Mouse (Mus musculus) embryonic facial prominence, embryonic 13.5 days (tissue): ENCODE results near the gene Phgr1. TPM values are rescaled to one million over a fixed set of nuclear protein-coding genes. Genes with fewer than 3 reads are reported as not detected.

Experiments
- ATAC-seq: fragments of 200-750 bp; cut with Nextera tagmentation; 2 replicates; pipeline ENCODE4 v1.8.0; 2017; ENCODE audit warnings: low read depth; ENCODE audit not compliant: insufficient number of reproducible peaks, insufficient read depth, low FRiP score, low TSS enrichment
- H3K27ac ChIP-seq: fragments of 300-500 bp; sonication (generic); 2 replicates; pipeline ENCODE4 v1.5.1; 2015; ENCODE audit warnings: moderate library complexity, mild to moderate bottlenecking, inconsistent platforms
- H3K27me3 ChIP-seq: fragments of 300-500 bp; sonication (generic); 2 replicates; pipeline ENCODE4 v1.6.1; 2015; ENCODE audit warnings: mild to moderate bottlenecking, inconsistent platforms
- H3K36me3 ChIP-seq: fragments of 300-500 bp; sonication (generic); 2 replicates; pipeline ENCODE4 v1.6.1; 2015; ENCODE audit warnings: mild to moderate bottlenecking, inconsistent platforms
- H3K4me1 ChIP-seq: fragments of 300-500 bp; sonication (generic); 2 replicates; pipeline ENCODE4 v1.6.1; 2015; ENCODE audit warnings: inconsistent platforms
- H3K4me2 ChIP-seq: fragments of 300-500 bp; sonication (generic); 2 replicates; pipeline ENCODE4 v1.6.1; 2015; ENCODE audit warnings: moderate library complexity, mild to moderate bottlenecking, inconsistent platforms
- H3K4me3 ChIP-seq: fragments of 300-500 bp; sonication (generic); 2 replicates; pipeline ENCODE4 v1.5.1; 2015; ENCODE audit warnings: mild to moderate bottlenecking, inconsistent platforms
- H3K9ac ChIP-seq: fragments of 300-500 bp; sonication (generic); 2 replicates; pipeline ENCODE4 v1.6.1; 2015; ENCODE audit warnings: mild to moderate bottlenecking, inconsistent platforms
- H3K9me3 ChIP-seq: fragments of 300-500 bp; sonication (generic); 2 replicates; pipeline ENCODE4 v1.6.1; 2016; ENCODE audit warnings: inconsistent platforms
- WGBS: fragments of 180-500 bp; shearing (Covaris S2); methylation state at CpG from one replicate; pipeline ENCODE4 v1.1.7; 2015; ENCODE audit warnings: mixed read lengths; 5-methylcytosine and 5-hydroxymethylcytosine counted together
- polyA plus RNA-seq: library from polyadenylated mRNA; unstranded; fragments of >200 nt; fragmentation: Nextera tagmentation; extraction: Ambion mirVana; gene quantifications from 2 replicates; pipeline ENCODE4 v1.2.1, GENCODE M21; 2015

Phgr1 gene
- polyA plus RNA-seq, 1 experiment from 2014 or later: not detected

DNA sequence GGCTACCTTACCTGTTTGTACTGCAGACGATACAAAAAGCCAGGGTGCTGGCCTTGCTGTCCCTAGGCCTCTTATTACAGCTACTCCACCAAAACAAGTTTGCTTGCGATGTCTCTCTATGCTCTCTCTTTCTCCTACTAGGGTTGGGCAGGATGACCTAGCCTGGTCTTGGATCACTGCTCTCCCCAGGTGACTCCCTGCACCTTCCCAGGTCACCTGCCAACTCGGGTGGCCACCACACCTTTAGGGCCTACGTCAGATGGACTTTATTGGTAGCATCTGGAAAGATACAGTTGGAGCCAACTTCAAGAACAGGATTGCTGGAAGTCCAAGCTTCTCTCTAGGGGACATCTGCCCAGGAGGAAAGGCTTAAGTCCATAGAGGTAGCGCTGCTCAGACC is 7.7 kb upstream of the Phgr1 start:
- Histone ChIP-seq H3K36me3 (no peaks in the 10 kb centered on the region), H3K27ac (no peak overlapping the region), H3K27me3 (0 out of 2 replicates have a peak, but pooled peaks cover 6% of the 10 kb centered on the region), H3K4me1 (peaks cover 36% of the 10 kb centered on the region), H3K4me3 (no peak overlapping the region), H3K9me3 (no peaks in the 10 kb centered on the region), H3K9ac (no peak overlapping the region), H3K4me2 (no peak overlapping the region)
- no peak for ATAC-seq
- 78% methylated on average over 5 of the region's 5 CpGs for WGBS

DNA sequence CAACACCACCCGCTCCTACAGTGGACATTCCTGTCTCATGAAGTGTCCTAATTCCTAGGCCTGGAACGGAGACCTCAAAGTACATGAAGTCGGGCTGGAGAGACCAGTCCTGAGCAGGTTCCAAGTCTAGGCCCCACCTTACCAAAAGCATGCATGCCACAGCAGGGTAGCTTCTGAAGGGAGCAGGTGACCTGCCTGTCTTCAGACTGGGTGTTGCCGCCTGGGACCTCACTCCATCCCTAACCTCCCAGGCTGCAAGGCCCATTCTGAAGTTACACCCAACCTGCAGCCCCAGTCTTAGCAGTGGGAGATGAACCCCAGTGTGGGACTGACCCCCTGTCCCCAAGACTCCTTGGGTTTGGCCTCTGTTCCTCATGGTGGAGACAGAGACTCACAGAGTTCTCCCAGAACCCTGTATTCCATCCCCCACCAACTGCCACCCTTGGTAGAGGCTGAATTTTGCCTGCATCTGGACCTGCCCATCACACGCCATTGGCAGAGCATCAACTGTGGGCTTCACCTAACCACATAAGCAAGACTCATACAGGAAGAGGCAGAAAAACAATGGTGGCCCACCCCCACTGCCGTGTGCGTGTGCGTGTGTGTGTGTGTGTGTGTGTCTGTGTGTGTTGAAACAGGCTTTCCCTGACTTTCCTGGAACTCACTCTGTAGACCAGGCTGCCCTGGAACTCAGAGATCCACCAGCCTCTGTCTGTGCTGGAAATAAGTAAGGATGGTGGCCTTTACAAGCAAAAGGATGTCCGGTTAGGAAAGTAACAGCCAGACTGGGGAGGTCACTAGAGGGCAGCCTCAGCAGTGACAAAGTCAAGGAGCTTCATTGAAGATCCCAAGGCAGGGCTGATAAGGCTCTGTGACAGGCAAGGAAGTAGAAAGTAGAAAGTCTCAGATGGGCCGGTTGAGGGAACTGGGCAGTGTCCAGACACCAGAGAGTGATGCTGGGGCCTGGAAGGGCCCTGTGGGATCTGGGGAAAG is 6.2 kb upstream of the Phgr1 start:
- Histone ChIP-seq H3K4me1 (peaks cover 28% of the 10 kb centered on the region), H3K9ac (no peak overlapping the region), H3K4me2 (no peak overlapping the region), H3K4me3 (no peak overlapping the region), H3K27me3 (no peaks in the 10 kb centered on the region), H3K36me3 (no peaks in the 10 kb centered on the region), H3K27ac (no peak overlapping the region), H3K9me3 (no peaks in the 10 kb centered on the region)
- no peak for ATAC-seq
- WGBS: 76% methylated on average over 10 of the region's 10 CpGs

DNA sequence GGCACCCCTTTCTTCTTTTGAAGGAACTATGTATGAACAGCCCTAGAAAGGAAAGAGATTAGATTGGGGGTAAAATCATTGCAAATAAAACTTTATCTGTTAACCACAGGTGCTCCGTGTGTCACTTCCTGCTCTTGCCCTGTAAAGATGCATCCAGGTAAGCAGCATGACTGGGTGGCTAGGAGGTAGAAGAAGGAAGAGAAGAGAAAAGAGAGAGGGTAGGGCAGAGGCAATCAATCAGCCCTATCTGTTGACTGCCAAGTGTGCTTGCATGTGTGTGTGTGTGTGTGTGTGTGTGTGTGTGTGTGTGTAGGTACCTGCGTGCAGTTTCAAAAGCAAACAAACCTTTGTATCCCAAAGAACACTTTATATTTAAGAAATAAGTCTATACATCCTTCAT is 2.0 kb downstream of the Phgr1 start:
- H3K4me1 ChIP-seq: peaks cover 11% of the 10 kb centered on the region
- H3K9me3 ChIP-seq: no peaks in the 10 kb centered on the region
- H3K4me2 ChIP-seq: no peak overlapping the region
- no peaks in the 10 kb centered on the region; the same call in 1 of the 2 replicates for H3K27me3 ChIP-seq
- no peaks in the 10 kb centered on the region for H3K36me3 ChIP-seq
- no peak overlapping the region for H3K27ac ChIP-seq
- H3K9ac ChIP-seq: no peak overlapping the region
- WGBS: 72% methylated on average over 2 of the region's 2 CpGs
- no peak overlapping the region for H3K4me3 ChIP-seq
- no peak for ATAC-seq

DNA sequence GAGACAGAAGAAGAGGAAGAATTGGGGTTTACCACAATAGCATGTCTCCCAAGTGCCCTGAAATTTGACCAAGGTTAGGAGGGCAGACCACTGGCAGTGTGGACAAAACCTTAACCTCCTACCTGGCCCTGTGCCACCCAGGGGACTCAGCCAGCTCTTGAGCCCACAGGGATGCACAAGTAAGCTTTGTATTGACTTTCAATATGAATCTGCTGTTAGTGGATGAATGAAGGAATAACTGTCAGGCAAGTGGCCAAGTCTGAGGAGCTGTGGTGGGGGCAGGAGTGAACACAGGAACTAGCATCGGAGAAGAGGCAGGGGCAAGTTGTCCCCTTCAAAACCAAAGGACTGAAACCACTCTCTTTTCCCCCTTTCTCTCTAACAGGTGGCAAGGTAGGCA is 2.8 kb downstream of the Phgr1 start:
- Histone ChIP-seq H3K4me3 (no peak overlapping the region), H3K9me3 (no peaks in the 10 kb centered on the region), H3K27ac (no peak overlapping the region), H3K9ac (no peak overlapping the region), H3K27me3 (peaks cover 6% of the 10 kb centered on the region), H3K4me2 (no peak overlapping the region), H3K36me3 (no peaks in the 10 kb centered on the region), H3K4me1 (peaks cover 18% of the 10 kb centered on the region)
- ATAC-seq: no peak
- 56% methylated on average over 1 of the region's 1 CpGs for WGBS

DNA sequence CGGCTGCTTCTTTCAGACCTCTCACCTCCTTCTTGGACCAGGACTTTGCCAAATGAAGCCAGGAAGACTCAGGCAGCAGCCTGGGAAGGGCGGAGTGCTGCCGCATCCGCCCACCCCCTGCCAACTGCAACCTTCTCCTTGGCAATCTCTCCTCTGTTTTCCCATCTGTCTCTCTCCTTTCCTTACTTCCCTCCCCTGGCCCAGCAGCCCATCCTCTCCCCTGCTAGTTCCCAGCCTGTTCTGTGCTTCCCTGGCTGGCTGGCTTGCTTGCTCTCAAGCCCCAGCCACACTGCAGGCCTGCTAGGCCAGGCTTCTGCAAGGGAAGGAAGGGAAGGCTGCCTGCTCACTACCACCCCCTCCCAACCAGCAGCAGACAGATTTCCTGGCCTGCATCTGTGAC is 3.3 kb downstream of the Phgr1 start:
- Histone ChIP-seq H3K4me3 (no peak overlapping the region), H3K9ac (no peak overlapping the region), H3K4me2 (no peak overlapping the region), H3K9me3 (no peaks in the 10 kb centered on the region), H3K36me3 (no peaks in the 10 kb centered on the region), H3K4me1 (peaks cover 18% of the 10 kb centered on the region), H3K27me3 (peaks cover 10% of the 10 kb centered on the region), H3K27ac (no peak overlapping the region)
- no peak for ATAC-seq
- 77% methylated on average over 4 of the region's 4 CpGs for WGBS

DNA sequence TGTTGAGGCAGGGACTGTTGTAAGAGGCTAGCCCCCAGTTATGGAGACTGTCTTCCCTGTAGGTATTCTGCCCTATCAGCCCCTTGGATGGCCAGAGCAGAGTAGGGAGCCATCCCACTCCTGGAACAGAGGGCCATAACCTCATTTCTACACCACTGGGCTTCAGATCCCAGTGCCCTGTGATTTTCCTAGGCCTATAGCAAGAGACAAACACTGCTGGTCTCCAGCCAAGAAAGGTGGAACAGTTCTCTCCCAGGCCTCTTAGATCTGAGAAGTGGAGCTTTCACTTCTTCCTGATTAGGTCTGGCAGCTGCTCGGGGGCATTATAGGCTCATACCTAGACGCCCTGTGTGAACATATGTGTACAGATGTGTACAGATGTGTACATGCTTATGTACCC is 3.7 kb downstream of the Phgr1 start:
- no peak overlapping the region for H3K4me2 ChIP-seq
- WGBS: 66% methylated on average over 2 of the region's 2 CpGs
- H3K4me1 ChIP-seq: peaks cover 18% of the 10 kb centered on the region
- H3K36me3 ChIP-seq: no peaks in the 10 kb centered on the region
- no peak overlapping the region for H3K4me3 ChIP-seq
- no peak overlapping the region for H3K9ac ChIP-seq
- no peak overlapping the region for H3K27ac ChIP-seq
- H3K27me3 ChIP-seq: peaks cover 13% of the 10 kb centered on the region
- no peaks in the 10 kb centered on the region for H3K9me3 ChIP-seq
- no peak for ATAC-seq

DNA sequence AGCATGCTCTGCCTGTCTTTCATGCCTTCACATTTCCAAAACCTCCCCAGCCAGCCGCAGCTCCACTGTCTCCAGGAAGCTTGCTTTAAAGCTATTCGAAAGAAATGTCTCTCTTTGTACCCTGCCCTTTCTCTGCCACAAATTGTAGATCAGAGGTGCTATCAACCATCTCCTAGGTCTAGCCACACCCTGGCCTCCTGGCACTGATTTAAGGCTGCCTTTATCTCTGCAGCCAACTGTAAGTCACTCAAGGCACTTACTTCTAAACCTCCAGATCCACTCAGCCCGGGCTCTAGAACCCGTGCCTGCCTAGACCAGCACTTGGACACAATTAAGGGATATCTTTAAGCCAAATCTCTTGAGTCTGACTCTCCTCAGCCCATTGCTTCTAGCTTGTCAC is 5.8 kb downstream of the Phgr1 start:
- peaks cover 18% of the 10 kb centered on the region for H3K4me1 ChIP-seq
- H3K4me2 ChIP-seq: no peak overlapping the region
- ATAC-seq: no peak
- H3K9me3 ChIP-seq: no peaks in the 10 kb centered on the region
- H3K27me3 ChIP-seq: peaks cover 13% of the 10 kb centered on the region
- no peak overlapping the region for H3K9ac ChIP-seq
- H3K27ac ChIP-seq: no peak overlapping the region
- H3K4me3 ChIP-seq: no peak overlapping the region
- H3K36me3 ChIP-seq: no peaks in the 10 kb centered on the region
- WGBS: 74% methylated on average over 4 of the region's 4 CpGs

DNA sequence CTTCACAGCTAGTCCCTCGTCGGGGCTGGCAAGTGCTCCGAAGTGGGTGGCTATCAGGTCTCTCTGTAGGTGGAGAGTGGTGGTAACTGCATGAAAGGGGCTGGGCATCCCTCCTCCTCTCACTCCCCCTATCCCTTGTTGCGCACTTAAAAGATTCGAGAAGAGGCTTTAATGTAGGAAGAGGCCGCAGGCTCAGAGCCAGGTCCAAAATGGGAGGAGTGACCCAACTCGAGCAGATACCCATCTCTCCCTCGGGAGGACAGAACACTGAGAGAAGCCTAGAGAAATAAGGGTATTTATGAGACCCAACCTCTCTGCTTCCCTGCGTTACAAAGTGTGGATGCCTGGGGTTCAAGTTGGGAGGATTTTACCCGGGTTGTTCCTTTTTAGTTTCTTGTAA is 6.5 kb downstream of the Phgr1 start:
- H3K27ac ChIP-seq: no peak overlapping the region
- H3K4me2 ChIP-seq: peak overlapping the region; percentile 68
- no peak for ATAC-seq
- H3K36me3 ChIP-seq: no peaks in the 10 kb centered on the region
- WGBS: 8% methylated on average over 10 of the region's 10 CpGs
- peak overlapping the region; percentile 41 for H3K4me3 ChIP-seq
- peaks cover 18% of the 10 kb centered on the region for H3K4me1 ChIP-seq
- H3K27me3 ChIP-seq: peaks cover 13% of the 10 kb centered on the region
- no peaks in the 10 kb centered on the region for H3K9me3 ChIP-seq
- H3K9ac ChIP-seq: peak overlapping the region; percentile 17; the same call in 1 of the 2 replicates

DNA sequence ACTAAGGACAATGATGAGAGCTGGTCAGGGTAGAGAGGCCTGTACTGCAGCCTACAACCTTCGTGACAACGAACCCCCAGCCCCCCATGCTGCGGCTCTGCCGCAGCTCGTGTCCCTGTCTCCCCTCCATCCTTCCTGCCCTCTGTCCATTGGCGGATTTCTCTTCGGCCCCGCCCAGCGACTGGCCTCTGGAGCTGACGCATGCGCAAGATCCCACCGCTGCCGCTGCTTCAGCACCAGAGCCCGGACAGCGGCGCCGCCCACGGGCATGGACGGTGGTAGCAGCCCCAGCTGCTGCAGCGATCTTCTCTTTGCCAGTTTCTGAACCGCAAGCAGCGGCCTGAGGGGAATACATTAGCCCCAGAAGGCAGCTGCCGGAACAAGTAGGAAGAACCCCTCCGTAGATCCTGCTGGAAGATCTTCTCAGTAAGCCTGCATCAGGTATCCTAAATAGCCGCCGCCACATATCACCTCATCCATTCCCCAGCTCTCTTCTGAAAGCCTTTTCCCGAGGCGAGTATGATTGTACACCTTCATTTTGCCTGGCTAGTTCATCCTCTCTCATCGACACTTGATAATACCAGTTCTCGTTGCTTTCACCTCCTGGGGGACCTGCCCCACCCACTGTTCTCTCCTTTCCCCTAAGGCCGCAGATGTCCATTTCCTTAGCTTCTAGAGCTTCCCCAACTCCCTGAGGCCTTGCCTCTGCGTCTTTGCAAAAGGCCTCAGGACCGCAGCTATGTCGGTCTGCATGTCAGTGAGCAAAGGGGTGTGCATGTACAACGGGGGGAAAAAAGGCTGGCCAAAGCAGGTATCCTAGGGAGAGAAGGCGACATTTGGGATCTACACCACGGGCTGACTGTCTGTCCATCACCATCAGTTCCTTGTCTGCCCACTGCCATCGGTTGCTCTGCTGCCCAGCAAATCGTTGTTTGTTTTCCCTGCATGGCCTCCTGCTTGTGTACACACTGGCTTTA is 7.2 kb downstream of the Phgr1 start, which contains the start of gene Disp2:
Gene Disp2 (plus strand): TSS at position 216 of the 977 bp plus-strand sequence.
- Histone ChIP-seq H3K4me1 (peaks cover 18% of the 10 kb centered on the region), H3K9me3 (no peaks in the 10 kb centered on the region), H3K9ac (peak within 1 kb of the TSS; percentile 17; the same call in 1 of the 2 replicates), H3K27me3 (peaks cover 13% of the 10 kb centered on the region), H3K36me3 (no peaks in the 10 kb centered on the region), H3K4me2 (peak within 1 kb of the TSS; percentile 68), H3K27ac (no peak within 1 kb of the TSS), H3K4me3 (peak within 1 kb of the TSS; percentile 41)
- 11% methylated on average over 39 of the region's 39 CpGs for WGBS
- peak; percentile 81 for ATAC-seq

DNA sequence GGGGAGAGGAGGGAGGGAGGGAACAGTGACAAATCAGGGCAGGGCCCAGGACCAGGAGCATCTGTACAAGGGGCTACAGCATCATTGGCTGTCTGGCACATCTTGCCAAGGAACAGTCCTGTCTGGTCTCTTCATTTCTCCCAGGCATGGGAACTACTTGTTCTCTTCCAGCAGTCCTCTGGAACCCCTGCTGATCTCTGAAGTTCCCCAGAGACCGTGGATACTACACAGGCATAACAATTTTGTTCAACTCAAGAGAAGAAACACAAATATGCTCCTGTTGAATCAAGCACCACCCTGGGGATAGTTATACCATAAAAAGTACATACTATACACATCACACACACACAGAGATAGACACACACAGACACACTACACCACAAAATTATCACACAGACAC is 8.5 kb downstream of the Phgr1 start:
- no peaks in the 10 kb centered on the region for H3K9me3 ChIP-seq
- ATAC-seq: no peak
- peaks cover 16% of the 10 kb centered on the region for H3K27me3 ChIP-seq
- no peak overlapping the region for H3K4me2 ChIP-seq
- WGBS: 57% methylated on average over 1 of the region's 1 CpGs
- H3K4me3 ChIP-seq: no peak overlapping the region
- no peak overlapping the region for H3K9ac ChIP-seq
- peaks cover 13% of the 10 kb centered on the region for H3K4me1 ChIP-seq
- no peak overlapping the region for H3K27ac ChIP-seq
- no peaks in the 10 kb centered on the region for H3K36me3 ChIP-seq

DNA sequence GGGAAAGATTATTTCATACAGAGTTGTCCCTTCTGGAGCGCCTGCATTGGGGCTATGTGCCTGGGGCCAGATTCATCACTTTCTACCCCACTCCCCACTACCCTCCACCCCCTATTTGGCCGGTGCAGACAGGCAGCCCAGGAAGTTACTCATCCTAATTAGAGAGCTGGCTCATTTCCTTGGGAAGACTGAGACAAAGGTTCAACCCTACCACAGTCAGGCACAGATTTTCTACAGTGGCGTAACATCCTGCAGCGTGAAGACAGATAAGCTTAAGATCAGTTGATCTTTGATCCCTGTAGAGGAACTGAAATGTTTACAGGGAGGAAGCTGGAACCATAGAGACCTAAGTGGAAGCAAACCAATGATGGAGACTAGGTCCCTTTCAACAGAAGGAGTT is 9.7 kb downstream of the Phgr1 start:
- WGBS: 46% methylated on average over 4 of the region's 4 CpGs
- Histone ChIP-seq H3K4me1 (peaks cover 13% of the 10 kb centered on the region), H3K4me2 (no peak overlapping the region), H3K9ac (no peak overlapping the region), H3K27me3 (peaks cover 20% of the 10 kb centered on the region), H3K27ac (no peak overlapping the region), H3K36me3 (no peaks in the 10 kb centered on the region), H3K4me3 (no peak overlapping the region), H3K9me3 (no peaks in the 10 kb centered on the region)
- no peak for ATAC-seq
